Mouse (Mus musculus) kidney, adult 2 months (tissue): ENCODE measurements around the gene Ncln. TPM values are rescaled to one million over a fixed set of nuclear protein-coding genes. Genes with fewer than 3 reads are reported as not detected.
A peak's percentile ranks its signal among the peaks of the same experiment; 100 is the strongest.

Experiments
- DNase-seq: peaks from one replicate; pipeline ENCODE4 v3.0.0; 2021
- H3K27ac ChIP-seq: fragments of 200-500 bp; 2 replicates; pipeline ENCODE4 v1.5.1; 2012; ENCODE audit warnings: low read depth, low read length, control low read depth, inconsistent platforms; ENCODE audit not compliant: insufficient read depth
- H3K27me3 ChIP-seq: fragments of 200-500 bp; replicated peaks from 2 replicates; pipeline ENCODE4 v1.6.1; 2012; ENCODE audit warnings: mild to moderate bottlenecking, moderate library complexity, low read length, inconsistent platforms; ENCODE audit not compliant: control insufficient read depth, insufficient read depth
- H3K36me3 ChIP-seq: fragments of 200-500 bp; 2 replicates; pipeline ENCODE4 v1.6.1; 2012; ENCODE audit warnings: mild to moderate bottlenecking, moderate library complexity, low read length, inconsistent platforms; ENCODE audit not compliant: control insufficient read depth, insufficient read depth
- H3K4me1 ChIP-seq: fragments of 200-500 bp; 2 replicates; pipeline ENCODE4 v1.6.1; 2011; ENCODE audit warnings: low read length; ENCODE audit not compliant: control insufficient read depth, insufficient read depth
- H3K4me3 ChIP-seq: fragments of 200-500 bp; 2 replicates; pipeline ENCODE4 v1.5.1; 2011; ENCODE audit warnings: mild to moderate bottlenecking, low read depth, low read length, control low read depth; ENCODE audit not compliant: insufficient read depth
- CTCF ChIP-seq: fragments of 200-500 bp; conservative IDR thresholded peaks from 2 replicates; pipeline ENCODE4 v1.5.1; 2011; ENCODE audit warnings: low read depth, mild to moderate bottlenecking, control low read depth, low read length, moderate library complexity, mixed read lengths; ENCODE audit not compliant: insufficient read depth, insufficient read length
- POLR2A ChIP-seq: fragments of 200-500 bp; IDR thresholded peaks from one replicate; pipeline ENCODE4 v1.6.1; 2011; ENCODE audit warnings: low read depth, low read length, control low read depth
- WGBS: fragments of 180-500 bp; shearing (Covaris S2); methylation state at CpG from one replicate; pipeline ENCODE4 v1.1.7; 2018; 5-methylcytosine and 5-hydroxymethylcytosine counted together
- polyA plus RNA-seq: library from polyadenylated mRNA; depleted of rRNA; stranded (reverse); fragments of >200 nt; gene quantifications from 2 replicates; pipeline ENCODE4 v1.2.3, GENCODE M21; 2012

Gene Ncln
- polyA plus RNA-seq, 1 experiment = 148 TPM

DNA sequence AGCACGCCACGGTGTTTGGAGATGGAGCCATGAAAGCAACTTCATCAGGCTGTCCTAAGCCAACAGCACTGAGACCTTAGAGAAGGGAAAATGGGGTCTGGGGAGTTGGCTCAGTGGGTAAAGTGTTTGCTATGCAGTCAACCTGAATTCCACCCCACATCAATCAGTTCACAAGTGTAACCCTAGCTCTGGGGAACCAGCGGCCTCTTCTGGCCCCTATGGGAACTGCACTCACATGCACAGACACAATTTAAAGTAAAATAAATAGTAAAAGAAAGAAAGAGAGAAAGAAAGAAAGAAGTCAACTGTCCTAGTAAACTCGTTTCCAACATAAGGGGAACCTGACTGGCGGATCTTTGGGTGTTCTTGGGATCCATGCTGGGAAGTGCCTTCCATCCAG is 17.6 kb upstream of the Ncln start:
- H3K4me3 ChIP-seq = no peak overlapping the region
- DNase-seq = no peak
- no peak for TF ChIP-seq POLR2A
- TF ChIP-seq CTCF = no peak

DNA sequence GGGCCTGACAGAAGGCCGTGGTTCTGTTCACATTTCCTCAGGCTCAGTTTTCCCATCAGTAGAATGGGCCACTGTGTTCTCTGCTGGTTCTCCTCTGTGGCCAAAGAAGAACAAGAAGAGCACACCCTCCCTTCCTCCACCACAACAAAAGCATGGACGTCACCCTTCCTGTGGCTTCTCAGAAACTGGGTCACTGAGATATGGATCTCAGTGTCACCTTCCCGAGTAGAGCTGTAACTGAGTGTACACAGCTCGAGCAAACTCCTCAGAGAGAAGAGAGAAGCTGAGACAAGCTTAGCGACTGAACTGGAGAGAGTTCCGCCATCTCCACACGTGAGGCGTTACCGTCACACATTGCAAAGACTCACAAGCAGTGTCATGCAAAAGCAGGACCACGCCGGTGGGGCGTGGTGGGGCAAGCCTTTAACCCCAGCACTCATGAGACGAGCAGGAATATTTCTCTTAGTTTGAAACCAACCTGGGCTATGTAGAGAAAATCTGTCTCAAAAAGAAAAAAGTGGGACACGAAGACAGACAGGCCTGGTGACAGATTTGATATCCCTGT is 14.1 kb upstream of the Ncln start:
- no peak for TF ChIP-seq POLR2A
- Histone ChIP-seq H3K4me3 (no peak overlapping the region), H3K4me1 (no peaks in the 10 kb centered on the region), H3K27me3 (no peaks in the 10 kb centered on the region), H3K36me3 (no peaks in the 10 kb centered on the region), H3K27ac (no peak overlapping the region)
- 75% methylated on average over 14 of the region's 14 CpGs for WGBS
- no peak for DNase-seq

More for the DNA sequence above, 17.6 kb upstream of the Ncln start:
- 91% methylated on average over 5 of the region's 5 CpGs for WGBS
- Histone ChIP-seq H3K4me1 (no peaks in the 10 kb centered on the region), H3K27me3 (no peaks in the 10 kb centered on the region), H3K27ac (no peak overlapping the region), H3K36me3 (no peaks in the 10 kb centered on the region)

DNA sequence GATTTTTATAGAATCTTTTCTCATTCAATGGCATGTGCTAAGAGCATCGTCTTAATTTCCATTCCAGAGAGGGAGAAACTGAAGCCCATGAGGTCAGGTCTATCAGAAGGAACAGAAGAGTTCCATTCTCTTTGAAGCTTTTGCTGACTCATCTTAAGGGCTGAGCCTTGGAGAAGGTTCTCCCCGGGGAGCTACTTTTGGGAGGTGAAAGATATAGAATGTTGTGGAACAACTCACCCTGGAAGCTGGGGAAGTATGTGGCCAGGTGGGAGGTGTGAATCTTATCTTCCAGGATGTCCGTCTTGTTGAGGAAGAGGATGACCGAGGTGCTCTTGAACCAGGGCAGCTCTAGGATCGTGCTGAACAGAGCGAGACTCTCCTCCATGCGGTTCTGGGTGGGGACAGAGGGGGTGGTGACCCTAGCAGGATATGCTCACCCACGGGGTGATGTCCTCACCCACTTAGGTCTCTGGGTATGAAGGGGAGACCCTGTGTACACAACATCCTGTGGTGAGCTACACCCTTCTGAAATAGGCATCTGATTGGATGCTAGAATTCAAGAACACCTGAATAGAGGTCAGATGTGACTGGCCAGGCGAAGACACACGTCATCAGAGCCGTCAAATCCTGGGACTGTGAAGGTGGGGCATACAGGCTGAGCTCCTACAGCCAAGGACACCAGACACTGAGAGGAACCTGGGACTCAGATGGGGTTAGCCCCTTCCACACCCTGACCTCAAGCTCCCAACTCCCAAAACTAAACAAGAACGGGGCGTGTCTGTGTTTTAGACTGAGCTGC is 11.7 kb upstream of the Ncln start:
- Histone ChIP-seq H3K27me3 (no peaks in the 10 kb centered on the region), H3K4me1 (no peaks in the 10 kb centered on the region), H3K4me3 (no peak overlapping the region), H3K36me3 (no peaks in the 10 kb centered on the region), H3K27ac (no peak overlapping the region)
- WGBS = 72% methylated on average over 13 of the region's 13 CpGs
- no peak for TF ChIP-seq CTCF
- no peak for TF ChIP-seq POLR2A
- DNase-seq = no peak

DNA sequence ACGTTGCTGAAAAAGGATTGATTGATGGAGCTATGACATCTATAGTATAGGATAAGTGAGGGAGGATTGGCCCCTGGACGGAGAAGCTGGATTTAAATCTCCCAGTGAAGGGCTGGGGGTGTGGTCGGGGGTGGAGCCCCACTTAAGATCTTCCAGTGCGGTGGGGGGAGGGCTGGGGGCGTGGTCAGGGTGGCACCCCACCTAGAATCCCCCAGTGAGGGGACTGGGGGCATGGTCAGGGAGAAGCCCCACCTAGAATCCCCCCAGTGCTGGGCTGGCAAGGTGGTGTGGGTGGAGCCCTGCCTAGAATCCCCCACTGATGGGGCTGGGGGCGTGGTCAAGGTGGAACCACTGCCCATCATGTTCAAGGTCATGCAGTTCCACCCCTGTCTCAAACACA is 10.9 kb upstream of the Ncln start:
- TF ChIP-seq CTCF (no peak), POLR2A (no peak)
- 36% methylated on average over 6 of the region's 6 CpGs for WGBS
- no peaks in the 10 kb centered on the region for H3K36me3 ChIP-seq

GRCm38 (mm10) chr10:81505016-81505664 is 8.9 kb upstream of the Ncln start:
- DNase-seq = no peak
- no peaks in the 10 kb centered on the region for H3K36me3 ChIP-seq
- WGBS = 77% methylated on average over 15 of the region's 15 CpGs
- TF ChIP-seq POLR2A = no peak
- TF ChIP-seq CTCF = no peak
- H3K4me1 ChIP-seq = no peaks in the 10 kb centered on the region
- H3K4me3 ChIP-seq = no peak overlapping the region
- H3K27ac ChIP-seq = no peak overlapping the region
- no peaks in the 10 kb centered on the region for H3K27me3 ChIP-seq

More for the DNA sequence above, 10.9 kb upstream of the Ncln start:
- no peaks in the 10 kb centered on the region for H3K27me3 ChIP-seq
- DNase-seq = no peak
- H3K4me3 ChIP-seq = no peak overlapping the region
- H3K27ac ChIP-seq = no peak overlapping the region
- no peaks in the 10 kb centered on the region for H3K4me1 ChIP-seq

GRCm38 (mm10) chr10:81502658-81503057 is 6.5 kb upstream of the Ncln start:
- H3K27me3 ChIP-seq = no peaks in the 10 kb centered on the region
- no peaks in the 10 kb centered on the region for H3K4me1 ChIP-seq
- no peaks in the 10 kb centered on the region for H3K36me3 ChIP-seq
- 7% methylated on average over 36 of the region's 36 CpGs for WGBS
- DNase-seq = peak; percentile 88
- no peak overlapping the region for H3K27ac ChIP-seq
- H3K4me3 ChIP-seq = peak overlapping the region; percentile 37
- TF ChIP-seq POLR2A (no peak), CTCF (peak; percentile 92)

- DNase-seq = no peak
- WGBS = 89% methylated on average over 5 of the region's 5 CpGs
- Histone ChIP-seq H3K27me3 (no peaks in the 10 kb centered on the region), H3K4me3 (no peak overlapping the region), H3K36me3 (no peaks in the 10 kb centered on the region), H3K4me1 (no peaks in the 10 kb centered on the region), H3K27ac (no peak overlapping the region)
- TF ChIP-seq POLR2A (no peak), CTCF (no peak)
Observed at GRCm38 (mm10) chr10:81501863-81502262, 5.7 kb upstream of the Ncln start.
